Mouse (Mus musculus): ENCODE measurements around the gene Ppp4r3b. TPM values are rescaled to one million over a fixed set of nuclear protein-coding genes. Genes with fewer than 3 reads are reported as not detected.
A peak's percentile ranks its signal among the peaks of the same experiment; 100 is the strongest.

The Ppp4r3b gene
- 100 to 1,000 TPM; 111 to 115 TPM for polyA plus RNA-seq (2017; shearing (Covaris generic))

DNA sequence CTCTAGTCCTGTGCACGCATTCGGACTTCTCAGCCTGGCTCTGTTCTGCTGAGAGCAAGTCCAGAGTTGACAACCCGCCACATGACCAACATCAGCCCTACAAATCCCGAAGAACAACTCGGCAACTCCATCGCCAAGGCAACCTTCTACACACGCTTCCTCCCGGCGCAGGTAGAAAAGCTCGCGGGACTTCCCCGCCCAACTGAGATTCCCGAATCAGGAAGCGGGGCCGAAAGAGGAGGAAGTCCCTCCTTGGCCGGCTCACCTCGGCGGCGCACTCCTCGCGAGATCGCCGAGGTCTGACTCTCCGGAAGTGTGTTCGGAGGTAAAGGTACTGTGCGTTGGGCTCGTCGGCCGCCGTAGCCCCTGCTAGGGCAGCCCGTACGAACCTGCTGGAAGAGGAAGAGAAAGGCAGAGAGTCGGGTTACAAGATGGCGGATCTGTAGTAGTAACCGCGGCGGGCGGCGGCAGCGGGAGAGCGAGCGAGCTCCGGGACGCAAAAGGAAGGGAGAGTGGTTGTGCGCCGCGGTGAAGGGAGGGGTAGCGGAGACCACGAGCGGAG is at the start of gene Ppp4r3b:
Gene Ppp4r3b, plus strand, starts transcription at position 328 of the 562 bp plus-strand sequence.
- peak; percentile 85 for ATAC-seq

- ATAC-seq = peak; percentile 2
Observed at GRCm38 (mm10) chr11:29129862-29130384, 42.8 kb upstream of the Ppp4r3b start.

- ATAC-seq = peak; percentile 99
Observed at GRCm38 (mm10) chr11:29130385-29131355, 42.0 kb upstream of the Ppp4r3b start, which contains the start of gene Pnpt1. Pnpt1 (plus strand) TSS chr11:29130744.

- no peak for ATAC-seq
Observed at GRCm38 (mm10) chr11:29140671-29141070, 32.0 kb upstream of the Ppp4r3b start.

- ATAC-seq = no peak
Observed at GRCm38 (mm10) chr11:29148901-29149300, 23.8 kb upstream of the Ppp4r3b start.

GRCm38 (mm10) chr11:29163569-29163968 is 9.1 kb upstream of the Ppp4r3b start:
- no peak for ATAC-seq

DNA sequence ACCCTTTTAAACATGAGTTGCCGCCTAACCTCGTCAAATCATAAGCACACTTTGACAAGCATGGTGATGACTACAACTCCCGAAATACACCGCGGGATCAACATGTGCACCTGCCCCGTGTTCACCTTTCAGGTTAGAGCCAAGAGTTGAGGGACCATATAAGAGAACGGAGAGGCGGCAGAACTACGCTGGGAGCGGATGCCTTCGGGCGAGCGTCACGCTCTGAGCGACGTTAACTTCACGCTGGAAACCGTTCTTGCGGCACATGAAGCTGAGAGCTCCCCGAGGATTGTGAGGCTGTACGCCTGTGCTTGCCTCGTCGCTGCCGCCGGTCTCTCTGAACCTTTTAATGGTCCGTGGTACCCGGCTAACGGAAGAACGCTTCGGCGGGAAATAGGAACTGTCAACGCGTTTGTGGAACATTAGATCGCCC is 715 bp upstream of the Ppp4r3b start:
- peak; percentile 57 for ATAC-seq

GRCm38 (mm10) chr11:29173125-29173631 is 488 bp downstream of the Ppp4r3b start:
- ATAC-seq = peak; percentile 50

DNA sequence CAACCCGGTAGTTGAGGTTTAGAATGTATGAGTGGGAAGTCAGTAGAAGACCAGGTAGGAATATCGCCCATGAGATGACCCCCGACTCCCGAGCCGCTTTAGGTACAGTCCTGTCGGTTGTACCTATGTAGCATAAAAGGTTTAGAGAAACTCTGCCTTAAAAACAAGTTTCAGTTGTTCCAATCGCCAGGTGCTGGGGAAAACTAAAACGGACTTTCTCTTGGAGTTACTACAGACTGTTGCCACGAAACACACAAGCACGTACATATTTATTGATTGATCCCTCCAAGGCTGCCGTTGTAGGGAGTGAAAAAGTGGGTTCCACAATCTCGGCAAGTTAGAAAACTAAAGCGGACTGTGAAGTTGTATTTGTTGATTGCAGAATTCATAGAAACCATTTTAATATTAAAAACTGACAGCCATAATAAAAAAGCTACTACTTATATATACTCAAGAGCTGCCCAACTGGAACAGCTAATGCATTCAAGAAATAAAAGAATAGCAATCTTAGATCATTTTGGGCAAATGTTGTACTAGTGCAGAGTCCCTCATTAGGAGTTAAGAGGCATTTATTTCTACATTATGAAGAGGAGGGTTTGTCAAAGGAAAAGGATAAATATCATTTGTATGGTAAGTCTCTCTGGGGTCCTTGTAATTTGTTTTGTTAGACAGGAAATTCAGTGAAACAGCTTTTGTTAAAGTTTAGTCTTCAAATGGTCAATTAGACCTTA is 1.2 kb downstream of the Ppp4r3b start:
- no peak for ATAC-seq

- no peak for ATAC-seq
Observed at GRCm38 (mm10) chr11:29179319-29179718, 6.6 kb downstream of the Ppp4r3b start.

DNA sequence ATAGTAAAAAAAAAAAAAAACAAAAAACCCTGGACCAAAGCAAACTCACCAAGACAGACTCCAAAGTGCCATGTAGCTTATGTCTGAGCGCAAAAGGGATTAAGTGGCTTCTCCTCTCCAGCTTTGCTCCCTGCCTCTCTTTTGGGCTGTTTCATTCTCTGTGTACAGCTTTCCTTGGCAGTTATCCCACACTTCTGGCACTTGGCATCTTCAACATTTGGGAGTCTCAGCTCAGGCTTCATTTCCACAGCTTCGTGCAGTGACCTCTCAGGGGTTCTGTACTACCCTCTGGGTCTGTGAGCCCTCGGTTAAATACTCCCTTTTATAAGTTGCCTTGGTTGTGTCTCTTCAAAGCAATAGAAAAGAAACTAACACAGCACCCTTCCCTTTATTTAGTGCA is 8.0 kb downstream of the Ppp4r3b start:
- no peak for ATAC-seq

DNA sequence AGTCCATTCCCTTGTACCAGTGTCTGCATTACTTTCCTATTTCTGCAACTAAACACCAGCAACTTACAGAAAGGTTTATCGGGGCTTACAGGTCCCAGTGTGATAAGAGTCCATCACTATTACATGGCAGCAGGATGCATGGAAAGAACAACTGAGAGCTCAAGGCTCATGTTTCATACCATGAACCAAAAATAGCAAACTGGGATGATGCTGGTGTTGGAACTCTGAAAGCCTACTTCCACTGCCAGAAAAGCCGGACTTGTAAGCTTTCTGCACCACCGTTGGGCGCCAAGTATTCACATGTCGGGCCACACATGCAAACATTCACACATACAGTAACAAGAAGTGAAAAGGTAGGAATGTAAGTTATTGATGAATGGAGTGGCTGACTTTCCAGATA is 9.1 kb downstream of the Ppp4r3b start:
- ATAC-seq = no peak

GRCm38 (mm10) chr11:29188981-29189380 is 16.3 kb downstream of the Ppp4r3b start:
- no peak for ATAC-seq

DNA sequence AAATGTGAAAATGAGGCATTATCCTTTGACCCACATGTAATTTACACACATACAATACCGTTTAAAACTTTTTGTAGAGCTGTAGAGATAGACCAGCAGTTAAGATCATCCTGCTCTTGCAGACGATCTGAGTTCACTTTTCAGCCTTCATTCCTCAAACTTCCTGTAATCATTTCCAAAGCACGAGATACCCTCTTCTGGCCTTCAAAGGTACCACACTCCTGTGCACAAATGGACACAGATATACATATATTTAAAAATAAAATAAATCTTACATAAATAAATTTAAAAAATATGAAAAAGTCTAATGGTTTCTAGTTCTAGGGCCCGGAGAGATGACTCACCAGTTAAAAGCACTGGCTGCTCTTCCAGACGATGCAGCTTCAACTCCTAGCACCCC is 31.0 kb downstream of the Ppp4r3b start:
- ATAC-seq = no peak

- no peak for ATAC-seq
Observed at GRCm38 (mm10) chr11:29209774-29210173, 37.1 kb downstream of the Ppp4r3b start.

DNA sequence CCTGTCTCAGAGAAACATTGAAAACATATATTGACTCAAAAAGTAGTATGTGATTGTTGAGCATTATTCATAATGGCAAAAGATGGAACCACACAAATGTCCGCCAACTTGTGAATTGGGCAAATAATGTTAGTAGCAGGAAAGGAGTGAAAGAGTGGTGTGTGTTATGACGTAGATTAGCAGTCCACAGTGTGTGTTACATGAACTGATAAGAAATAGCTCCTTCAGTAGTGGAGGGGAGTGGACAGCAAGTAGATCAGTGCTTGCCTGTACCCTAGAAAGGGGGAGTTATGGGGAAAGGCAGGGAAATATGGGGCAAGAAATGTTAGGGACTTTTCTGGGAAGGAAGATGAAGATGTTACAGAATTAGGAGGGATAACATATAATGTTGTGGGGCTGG is 43.5 kb downstream of the Ppp4r3b start:
- ATAC-seq = no peak

- ATAC-seq = no peak
Observed at GRCm38 (mm10) chr11:29219055-29219454, 46.4 kb downstream of the Ppp4r3b start.

- ATAC-seq = no peak
Observed at GRCm38 (mm10) chr11:29222310-29222709, 49.6 kb downstream of the Ppp4r3b start.

- ATAC-seq = no peak
Observed at GRCm38 (mm10) chr11:29224754-29225153, 52.1 kb downstream of the Ppp4r3b start.

GRCm38 (mm10) chr11:29228957-29229356 is 56.3 kb downstream of the Ppp4r3b start:
- ATAC-seq = no peak

DNA sequence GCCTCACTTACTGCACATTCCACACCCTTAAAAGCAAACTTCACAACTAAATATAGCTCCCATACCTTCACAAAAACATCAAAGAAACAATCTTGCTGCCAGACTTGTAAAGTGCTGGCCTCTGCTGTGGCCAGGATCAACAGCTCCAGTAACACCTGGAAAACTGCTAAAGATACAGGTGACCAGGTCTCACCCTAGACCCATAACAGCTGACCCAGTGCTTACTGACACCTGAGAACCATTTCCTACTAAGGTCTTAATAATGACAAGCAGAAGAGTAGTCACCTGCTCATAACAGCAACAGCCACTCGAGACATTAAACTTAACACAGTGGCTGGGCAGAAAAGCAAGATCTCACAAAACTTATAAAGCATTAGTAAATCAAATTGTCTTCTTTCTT is 60.9 kb downstream of the Ppp4r3b start:
- ATAC-seq = no peak

DNA sequence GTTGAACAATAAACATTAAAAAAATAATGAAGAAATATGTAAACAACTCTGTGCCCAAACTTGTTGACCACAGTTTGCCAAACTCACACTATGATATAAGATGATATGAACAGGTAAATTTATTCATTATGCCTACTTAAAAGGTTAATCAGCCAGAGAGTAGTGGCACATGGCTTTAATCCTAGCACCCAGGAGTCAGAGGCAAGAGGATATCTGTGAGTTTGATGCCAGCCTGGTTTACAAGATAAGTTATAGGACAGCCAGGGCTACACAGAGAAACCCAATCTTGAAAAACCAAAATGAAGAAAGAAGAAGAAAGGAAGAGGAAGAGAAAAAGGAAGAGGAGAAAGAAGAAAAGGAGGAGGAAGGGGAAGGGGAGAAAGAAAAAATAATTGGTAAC is 64.7 kb downstream of the Ppp4r3b start:
- no peak for ATAC-seq

GRCm38 (mm10) chr11:29238047-29238446 is 65.4 kb downstream of the Ppp4r3b start:
- ATAC-seq = no peak

All from activated CD4-positive, CD25-positive, alpha-beta regulatory T cell, adult 4 months (primary cell).